Mouse (Mus musculus) granulocyte monocyte progenitor cell, adult 5-6 weeks (primary cell): Measurements from ENCODE around the gene Rps26. TPM values are rescaled to one million over a fixed set of nuclear protein-coding genes. Genes with fewer than 3 reads are reported as not detected.
"Not testable (repeated sequence)": the region's sequence is repeated elsewhere in the genome, so short reads cannot be mapped to it uniquely, and the experiment has no call there.

Experiments
- ATAC-seq: replicated peaks from 2 replicates; pipeline ENCODE4 v1.8.0; 2016; ENCODE audit warnings: mild to moderate bottlenecking, moderate TSS enrichment, inconsistent platforms; ENCODE audit not compliant: poor library complexity, severe bottlenecking
- total RNA-seq, 2 experiments: library from RNA; stranded (forward) in 1 of 2; stranded (reverse) in 1 of 2; fragments of 200-712, 200-1000 nt in 1 of 2; fragments of >200 nt in 1 of 2; fragmentation: Nextera tagmentation in 1 of 2; gene quantifications; 2 replicates each; pipeline ENCODE4 v1.2.3; 2014 to 2017

Gene Rps26
- total RNA-seq, 2 experiments from 2014 or later: 1,165 to 2,754 TPM

DNA sequence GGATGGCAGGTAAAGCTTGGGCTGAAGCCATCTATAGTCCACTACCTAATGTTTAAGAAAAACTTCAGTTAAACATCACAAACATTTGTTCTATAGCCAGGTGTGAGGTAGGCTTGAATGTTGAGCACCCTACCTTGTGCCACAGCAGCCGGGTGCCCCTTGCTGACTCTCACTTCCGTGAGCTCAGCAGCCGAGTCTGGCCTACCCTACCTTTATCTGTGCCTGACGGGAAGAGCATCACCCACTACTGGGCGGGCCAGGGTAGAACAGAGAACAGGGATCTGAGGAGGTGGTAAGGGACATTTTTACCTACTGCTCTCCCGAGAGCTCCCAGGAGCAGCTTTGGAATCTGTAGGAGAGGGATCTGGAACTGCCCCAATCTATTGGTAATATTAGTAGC lies 16.2 kb upstream of the Rps26 start:
- no peak for ATAC-seq

DNA sequence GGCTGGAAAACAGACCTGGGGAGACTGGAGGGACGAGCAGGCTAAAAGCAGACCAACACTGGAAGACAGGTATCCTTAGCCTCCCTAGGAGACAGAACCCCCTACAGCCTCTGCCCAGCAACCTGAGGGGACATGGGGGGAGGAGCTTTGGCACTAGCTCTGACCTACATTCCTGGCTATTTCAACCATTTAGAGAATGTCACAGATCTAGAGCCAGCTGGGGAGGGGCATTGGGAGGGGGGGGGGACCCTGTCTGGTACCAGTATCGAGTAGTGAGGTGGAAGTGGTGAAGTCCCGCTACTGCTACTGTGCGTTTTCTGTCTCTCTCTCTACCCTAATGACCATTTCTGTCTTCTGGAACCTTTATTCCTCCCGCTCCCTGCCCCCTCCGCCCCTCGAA lies 15.3 kb upstream of the Rps26 start:
- ATAC-seq: no peak

DNA sequence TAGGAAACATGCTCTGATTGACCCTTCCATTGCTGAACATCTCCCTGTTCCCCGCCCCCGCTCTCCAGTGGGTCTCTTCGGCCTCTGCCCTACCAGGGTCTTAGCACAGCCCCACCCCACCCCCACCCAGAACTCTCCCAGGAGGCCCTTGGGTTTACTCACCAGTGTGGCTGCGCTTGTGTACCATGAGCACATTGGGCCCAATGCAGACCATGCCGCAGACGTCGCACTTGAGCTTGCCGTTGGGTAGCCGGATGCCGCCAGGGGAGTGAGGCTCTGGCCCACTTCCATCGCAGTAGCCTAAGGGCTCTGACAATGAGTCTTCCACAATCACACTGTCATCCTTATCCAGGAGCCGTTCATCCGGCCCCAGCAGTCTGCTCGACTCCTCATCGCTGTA lies 14.3 kb upstream of the Rps26 start:
- no peak for ATAC-seq

DNA sequence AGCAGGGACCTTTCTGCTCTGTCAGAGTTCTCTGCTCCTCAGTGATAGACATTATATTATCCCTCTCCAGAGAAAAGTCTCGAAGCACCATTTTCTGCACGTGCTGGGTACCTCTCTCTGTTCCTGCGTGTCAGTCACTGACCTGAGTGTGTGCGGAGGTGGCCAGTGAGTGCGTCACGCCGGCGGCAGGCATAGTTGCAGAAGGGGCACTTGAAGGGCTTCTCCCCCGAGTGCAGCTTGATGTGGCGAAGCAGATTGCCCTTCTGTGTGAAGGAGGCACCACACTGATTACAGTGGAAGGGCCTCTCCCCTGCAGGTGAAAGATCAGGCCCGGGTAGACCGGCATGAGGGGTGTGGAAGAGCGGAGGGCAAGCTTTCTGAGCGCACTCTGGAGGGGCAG lies 13.5 kb upstream of the Rps26 start:
- ATAC-seq: no peak

DNA sequence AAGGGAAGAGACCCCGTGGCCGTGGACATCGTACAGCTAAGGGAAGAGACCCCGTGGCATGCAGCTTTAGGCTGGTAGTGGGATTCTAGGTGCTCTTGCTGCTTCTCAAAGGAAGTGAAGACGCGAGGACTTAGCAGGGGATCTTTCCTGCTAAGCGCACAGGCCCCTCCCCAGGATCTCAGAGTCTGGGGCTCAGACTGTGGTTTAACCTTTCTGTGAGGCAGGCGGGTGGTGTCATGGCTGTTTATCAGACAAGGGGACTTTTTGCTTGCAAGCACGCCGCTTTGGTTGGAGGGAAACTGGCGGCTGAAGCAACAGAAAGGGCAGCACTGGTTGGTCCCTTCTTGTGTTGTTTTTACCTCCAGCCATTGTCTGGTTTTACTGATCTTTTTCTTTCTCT lies 10.5 kb upstream of the Rps26 start:
- ATAC-seq: peak; percentile 52

DNA sequence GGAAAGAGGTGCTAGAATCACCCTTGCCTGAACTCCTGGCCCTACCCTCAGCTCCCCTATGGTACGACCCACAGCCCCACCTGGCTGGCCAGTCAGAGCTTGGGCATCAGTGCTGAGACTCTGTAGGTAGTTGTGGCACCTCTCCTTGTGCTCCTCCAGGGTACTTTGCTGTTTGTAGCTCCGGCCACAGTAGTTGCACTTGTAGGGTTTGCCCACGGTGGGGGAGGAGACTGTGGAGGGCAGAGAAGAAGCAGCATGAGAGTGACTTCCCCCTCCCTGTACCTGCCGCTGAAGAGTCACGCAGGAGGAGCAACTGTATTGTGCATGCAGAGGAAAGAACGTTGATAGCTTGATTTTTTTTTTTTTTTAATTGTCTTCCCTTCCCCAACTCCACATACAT lies 10.0 kb upstream of the Rps26 start:
- peak; percentile 91 for ATAC-seq

DNA sequence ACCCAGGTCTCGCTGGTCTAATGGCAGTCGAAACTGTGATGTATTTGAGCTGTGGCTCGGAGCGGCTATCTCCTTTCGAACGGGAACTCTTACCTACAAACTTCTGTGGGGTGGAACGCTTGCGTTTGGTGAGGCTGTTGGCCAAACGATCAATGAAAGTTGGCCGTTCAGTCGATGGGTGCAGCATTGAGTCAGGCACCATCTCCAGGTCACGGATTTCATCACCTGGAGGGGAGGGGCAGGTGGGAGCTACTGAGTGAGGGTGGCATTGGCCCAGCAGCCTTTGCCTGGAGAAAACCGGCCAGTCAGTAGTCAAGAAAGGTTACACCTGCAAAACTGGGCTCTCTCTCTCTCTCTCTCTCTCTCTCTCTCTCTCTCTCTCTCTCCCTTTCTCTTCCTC lies 9.2 kb upstream of the Rps26 start:
- ATAC-seq: no peak

DNA sequence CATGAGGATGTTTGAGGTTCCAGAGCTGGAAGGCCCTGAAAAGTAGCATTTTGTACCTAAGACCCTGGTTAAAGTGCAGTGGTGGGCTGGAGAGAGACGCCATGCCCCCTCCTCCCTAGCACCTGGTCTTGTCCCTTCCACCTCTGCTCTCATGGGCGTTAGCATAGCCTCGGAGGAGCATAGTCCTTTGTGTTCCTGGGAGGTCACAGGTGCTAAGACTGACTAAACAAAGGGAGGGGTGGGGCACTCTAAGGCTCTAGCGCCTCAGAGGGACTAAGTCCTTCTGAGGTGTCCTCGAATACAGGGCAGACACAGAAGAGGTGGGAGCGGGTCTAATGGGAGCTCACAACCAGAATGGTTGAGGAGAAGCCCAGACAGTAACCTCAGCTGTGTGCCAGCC lies 5.0 kb upstream of the Rps26 start:
- ATAC-seq: no peak

DNA sequence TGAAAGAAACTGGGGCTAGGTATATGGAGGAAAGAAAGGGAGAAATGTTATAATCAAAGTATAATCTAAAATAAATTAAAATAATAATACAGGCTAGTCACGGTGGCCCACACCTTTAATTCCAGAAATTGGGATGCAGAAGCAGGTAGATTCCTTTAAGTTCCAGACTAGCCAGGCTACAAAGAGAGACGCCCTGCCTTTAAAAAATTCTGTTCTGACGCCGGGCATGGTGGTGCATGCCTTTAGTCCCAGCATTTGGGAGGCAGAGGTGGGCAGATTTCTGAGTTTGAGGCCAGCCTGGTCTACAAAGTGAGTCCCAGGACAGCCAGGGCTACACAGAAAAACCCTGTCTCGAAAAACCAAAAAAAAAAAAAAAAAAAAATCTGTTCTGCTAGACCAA lies 3.8 kb upstream of the Rps26 start:
- not testable (repeated sequence) for ATAC-seq

DNA sequence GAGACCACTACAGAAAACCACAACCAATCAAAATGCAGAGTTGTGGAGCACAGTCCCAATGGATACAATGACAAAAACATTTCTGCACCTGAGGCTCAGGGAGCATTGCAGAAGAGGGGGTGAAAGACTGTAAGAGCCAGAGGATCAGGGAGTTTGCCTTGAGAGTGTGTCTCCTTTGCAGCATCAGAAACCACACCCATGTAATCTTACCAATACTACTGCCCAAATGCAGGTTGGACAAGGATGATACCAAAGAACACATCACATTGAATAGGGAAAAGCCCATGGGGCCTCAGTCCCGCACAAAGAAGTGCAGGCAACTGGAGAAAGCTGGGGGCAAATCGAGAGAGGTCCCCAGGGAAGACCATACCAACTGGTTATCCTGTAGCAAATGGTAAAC lies 3.2 kb upstream of the Rps26 start:
- no peak for ATAC-seq

DNA sequence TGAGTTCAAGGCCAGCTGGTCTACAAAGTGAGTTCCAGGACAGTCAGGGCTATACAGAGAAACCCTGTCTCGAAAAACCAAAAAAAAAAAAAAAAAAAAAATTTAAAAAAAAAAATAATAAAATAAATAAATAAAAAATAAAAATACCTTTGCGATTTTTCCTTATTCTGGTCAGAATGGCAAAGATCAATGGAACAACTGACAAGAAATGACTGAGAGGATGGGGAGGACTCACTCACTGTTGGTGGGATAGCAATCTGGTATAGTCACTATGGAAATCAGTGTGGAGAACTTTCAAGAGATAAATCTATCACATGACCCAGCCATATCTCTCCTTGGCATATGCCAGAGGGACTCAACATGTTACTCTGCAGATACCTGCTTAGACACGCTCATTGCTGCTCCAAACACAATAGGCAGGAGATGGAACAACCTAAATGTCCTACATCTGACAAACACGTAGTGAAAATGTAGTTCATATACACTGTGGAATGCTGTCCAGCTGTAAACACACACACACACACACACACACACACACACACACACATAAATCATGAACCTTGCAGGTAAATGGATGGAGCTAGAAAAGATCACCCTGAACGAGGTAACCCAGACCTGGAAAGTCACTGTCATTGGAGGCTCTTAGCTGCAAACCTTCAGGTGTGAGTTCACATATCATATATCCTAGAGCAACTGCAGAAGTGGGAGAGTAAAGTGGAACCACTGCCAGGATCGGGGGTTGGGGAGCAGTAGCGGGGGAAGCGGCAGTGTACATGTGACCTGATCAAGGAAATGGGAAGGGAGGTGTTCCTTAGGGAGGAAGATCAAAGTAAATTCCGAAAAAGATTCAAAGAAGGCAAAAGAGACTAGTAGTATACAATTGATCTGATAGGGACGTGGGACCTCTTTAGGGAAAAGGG lies 1.1 kb upstream of the Rps26 start:
- no peak for ATAC-seq

DNA sequence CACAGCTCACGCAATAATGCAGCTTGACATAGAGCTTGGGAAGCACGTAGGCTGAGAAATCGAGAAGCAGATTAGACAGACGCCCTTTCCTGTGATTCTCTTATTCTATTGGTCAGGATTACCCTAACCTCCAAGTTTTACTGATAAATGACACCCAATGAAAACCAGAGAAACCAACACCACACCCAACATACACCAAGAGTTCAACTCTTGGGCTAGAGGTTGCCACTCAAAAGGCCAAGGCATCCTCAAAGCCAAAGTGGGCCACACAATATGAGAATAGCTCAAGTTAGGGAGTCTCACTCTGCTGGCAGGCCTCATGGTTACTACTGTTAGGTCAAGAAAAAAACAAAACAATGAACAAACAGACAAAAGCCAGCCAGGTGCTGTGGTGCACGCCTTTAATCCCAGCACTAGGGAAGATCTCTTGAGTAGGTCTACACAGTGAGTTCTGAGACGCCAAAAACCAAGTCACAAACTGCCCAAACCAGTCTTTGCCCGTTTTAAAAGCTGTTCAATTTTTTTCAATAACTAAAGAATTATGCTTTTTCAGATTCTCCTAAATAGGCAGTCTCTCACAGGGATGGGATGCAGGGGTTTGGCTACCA lies 1.2 kb downstream of the Rps26 start:
- ATAC-seq: no peak

DNA sequence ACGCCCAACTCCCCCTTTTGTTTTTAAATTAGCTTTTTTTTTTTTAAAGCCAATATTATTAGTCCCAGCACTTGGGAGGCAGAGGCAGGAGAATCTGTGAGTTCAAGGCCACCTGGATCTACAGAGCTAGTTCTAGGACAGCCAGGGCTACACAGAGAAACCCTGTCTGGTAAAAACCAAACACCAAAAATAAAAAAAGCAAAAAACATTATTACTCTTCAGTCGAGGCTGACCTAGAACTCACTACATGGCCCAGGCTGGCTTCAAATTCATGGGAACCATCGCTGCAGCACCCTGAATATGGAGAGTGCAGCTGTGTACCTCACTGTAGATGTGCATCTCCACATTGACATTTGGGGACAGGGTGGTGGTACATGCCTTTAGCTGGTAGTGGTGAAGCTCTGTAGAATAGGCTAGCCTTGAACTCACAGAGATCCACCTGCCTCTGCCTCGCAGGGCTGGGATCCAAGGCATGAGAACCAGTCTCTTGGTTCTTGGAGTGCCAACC lies 3.4 kb downstream of the Rps26 start:
- not testable (repeated sequence) for ATAC-seq

DNA sequence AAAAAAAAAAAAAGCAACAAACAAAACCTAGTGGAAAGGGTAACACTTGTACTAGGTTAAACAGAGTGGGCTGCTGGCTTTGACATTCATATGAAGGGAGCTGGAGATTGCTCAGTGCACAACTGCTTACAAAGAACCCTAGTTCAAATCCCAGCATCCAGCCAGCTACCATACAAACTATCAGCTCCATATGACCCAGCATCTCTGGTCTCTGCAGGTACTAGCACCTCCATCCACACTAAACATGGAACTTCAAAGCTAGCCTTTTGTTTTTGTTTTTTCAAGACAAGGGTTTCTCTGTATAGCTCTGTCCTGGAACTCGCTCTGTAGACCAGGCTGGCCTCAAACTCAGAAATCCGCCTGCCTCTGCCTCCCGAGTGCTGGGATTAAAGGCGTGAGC lies 3.8 kb downstream of the Rps26 start:
- no peak for ATAC-seq

DNA sequence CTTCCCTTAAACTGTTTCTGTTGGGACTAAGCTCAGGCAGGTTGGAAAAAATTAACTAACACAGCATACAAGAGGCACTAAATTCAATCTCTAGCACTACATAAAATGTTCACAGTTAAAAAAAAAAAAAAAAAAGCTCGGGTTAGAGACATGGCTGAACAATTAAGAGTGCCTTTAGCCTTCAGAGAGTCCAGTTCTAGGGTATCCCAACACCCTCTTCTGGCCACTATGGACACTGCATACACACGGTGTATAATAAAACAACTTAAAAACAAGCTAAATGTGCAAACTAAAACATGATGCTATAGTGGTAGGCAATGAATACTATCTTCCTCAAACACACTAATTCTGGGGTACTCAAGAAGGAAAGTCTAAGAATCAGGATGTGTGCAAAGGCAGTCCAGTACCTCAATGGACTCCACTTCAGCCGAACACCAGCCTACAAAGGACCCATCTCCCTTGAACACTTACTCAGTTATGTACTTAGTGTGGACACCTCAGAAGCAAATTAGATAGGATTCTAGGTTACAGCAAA lies 4.5 kb downstream of the Rps26 start:
- ATAC-seq: no peak

DNA sequence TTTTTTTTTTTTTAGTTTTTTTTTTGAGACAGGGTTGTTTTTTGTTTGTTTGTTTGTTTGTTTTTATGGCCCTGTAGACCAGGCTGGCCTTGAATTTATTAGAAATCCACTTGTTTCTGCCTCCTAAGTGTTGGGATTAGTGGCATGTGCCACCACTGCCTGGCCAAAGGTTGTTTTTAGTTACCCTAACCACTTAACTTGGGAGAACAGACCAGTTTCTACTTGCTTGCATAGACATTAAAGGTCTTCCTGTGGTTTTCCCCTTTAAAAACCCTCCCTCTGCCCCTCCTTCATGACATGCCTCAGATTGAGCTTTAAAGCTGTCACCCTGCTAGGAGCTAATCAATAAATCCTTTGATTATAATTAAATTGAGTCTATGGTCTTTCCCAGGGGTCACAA lies 6.3 kb downstream of the Rps26 start:
- no peak for ATAC-seq

DNA sequence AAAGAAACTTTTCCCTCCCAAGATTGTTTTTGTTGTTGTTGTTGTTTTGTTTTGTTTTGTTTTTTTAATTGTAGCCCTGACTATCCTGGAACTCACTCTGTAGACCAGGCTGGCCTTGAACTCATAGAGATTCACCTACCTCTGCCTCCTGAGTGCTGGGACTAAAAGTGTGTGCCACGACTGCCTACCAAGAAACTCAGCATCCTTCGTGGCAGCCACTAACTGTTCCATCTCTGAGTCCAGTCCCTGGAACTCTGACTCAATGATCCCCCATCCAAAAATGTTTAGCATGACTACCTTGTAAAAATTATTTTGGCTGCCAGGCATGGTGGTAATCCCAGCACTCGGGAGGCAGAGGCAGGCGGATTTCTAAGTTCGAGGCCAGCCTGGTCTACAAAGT lies 7.4 kb downstream of the Rps26 start:
- not testable (repeated sequence) for ATAC-seq

DNA sequence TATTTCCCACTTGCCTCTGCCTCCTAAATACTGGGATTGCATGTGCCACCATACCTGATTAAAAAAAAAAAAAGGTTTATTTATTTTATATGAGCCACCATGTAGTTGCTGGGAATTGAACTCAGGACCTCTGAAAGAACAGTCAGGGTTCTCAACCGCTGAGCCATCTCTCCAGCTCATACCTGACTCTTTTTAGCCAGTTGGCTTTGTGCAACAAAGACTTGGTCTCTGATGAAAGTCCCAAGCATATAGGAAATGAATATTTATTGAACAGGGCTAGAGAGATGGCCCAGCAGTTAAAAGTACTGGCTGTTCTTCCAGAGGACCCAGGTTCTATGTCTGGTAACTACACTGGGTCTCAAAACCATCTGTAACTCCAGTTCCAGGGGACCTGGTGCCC lies 8.0 kb downstream of the Rps26 start:
- no peak for ATAC-seq

DNA sequence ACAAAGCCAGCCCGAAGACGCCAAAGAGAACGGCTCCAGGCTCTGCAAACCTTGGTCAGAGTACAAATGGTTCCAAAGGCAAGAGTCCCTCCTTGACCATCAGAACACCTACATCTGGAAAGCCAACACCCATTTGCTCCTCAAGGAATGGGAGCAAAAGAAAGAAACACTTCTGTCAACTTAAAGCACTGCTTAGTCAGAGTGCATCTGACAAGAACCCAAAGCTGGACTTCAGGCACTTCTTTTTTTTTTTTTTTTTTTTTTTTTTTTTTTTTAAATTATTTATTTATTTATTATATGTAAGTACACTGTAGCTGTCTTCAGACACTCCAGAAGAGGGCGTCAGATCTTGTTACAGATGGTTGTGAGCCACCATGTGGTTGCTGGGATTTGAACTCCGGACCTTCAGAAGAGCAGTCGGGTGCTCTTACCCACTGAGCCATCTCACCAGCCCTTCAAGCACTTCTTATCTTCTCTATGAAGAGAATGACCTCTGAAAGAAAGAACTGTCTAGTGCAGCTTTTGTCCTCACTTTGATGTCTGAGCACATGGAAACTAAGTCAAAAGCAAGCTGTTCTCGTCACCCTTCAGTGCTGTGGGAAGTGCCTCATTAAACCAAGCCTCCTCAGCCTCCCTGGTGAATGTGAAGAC lies 10.6 kb downstream of the Rps26 start:
- not testable (repeated sequence) for ATAC-seq

DNA sequence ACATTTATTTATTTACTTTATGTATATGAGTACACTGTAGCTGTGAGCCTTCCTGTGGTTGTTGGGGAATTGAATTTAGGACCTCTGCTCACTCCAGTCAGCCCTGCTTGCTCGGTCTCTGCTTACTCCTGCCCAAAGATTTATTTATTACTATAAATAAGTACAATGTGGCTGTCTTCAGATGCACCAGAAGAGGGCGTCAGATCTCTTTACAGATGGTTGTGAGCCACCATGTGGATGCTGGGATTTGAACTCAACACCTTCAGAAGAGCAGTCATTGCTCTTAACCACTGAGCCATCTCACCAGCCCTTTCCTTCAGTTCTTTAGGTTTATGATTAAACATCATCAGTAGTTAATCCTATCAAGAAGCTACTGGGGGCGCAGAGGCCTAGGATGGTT lies 11.6 kb downstream of the Rps26 start:
- ATAC-seq: no peak

DNA sequence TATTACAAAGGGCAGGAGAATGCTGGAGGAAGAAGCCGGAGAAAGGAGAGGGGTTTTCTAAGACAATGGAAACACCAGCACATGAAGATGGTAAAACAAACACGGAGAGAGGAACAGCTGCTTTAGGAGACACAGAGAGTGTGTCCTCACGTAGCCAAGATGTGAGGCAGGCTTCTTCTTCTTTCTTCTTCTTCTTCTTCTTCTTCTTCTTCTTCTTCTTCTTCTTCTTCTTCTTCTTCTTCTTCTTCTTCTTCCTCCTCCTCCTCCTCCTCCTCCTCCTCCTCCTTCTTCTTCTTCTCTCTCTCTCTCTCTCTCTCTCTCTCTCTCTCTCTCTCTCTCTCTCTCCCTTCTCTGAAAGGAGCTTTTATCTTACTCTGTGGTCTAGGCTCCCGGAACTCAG lies 12.7 kb downstream of the Rps26 start:
- ATAC-seq: not testable (repeated sequence)
